Mouse (Mus musculus): ENCODE measurements at regions not wholly inside any gene's neighbourhood (a gene's known extent, or its start where the extent isn't known, plus 50 kb on each side); places are given as distances from the start of the nearest gene placed in this dataset.
A peak's percentile ranks its signal among the peaks of the same experiment; 100 is the strongest.

DNA sequence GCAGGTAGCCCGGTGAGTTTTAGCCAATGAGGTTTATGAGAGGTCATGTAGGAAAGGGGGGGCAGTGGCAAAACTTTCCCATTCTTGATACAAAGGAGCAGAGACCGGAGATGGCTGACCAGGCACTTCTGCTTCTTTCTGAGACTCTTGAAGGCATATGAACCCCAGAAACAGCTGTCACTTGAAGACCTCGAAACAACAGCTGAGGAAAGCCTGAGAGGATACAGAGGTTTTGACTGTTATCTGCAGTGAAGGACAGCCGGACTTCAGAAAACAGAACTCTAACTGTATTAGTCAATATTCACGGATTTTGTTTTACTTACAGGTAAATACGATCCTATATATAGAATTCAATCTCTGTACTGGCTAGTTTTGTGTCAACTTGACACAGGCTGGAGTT is 50.0 kb upstream of the Tiparp start:
- DNase-seq: no peak

DNA sequence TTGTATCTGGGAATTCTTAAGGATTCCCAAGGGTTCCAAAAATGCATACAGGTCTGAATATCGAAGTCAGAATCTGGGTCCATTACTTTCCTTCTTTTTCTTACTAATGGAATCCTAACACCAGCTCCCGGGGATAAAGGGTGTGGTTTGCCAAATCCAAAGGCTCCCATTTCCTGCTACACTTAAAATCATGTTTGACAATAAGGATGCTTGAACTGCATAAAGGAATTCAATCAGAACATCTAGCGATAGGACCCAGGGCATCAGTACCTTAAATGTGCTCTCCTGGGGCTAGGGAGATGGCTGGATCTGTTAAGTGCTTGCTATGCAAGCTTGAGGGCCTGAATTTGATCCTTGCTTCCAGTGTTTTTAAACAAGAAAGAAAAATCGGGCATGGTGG is 51.1 kb upstream of the Tiparp start:
- DNase-seq: no peak

GRCm38 (mm10) chr3:65476091-65476953 is 51.9 kb upstream of the Tiparp start:
- DNase-seq: no peak

GRCm38 (mm10) chr3:65474585-65474984 is 53.6 kb upstream of the Tiparp start:
- no peak for DNase-seq

- no peak for DNase-seq
These were observed 56.4 kb upstream of the Tiparp start for GRCm38 (mm10) chr3:65471796-65472195.

- no peak for DNase-seq
These were observed 59.0 kb upstream of the Tiparp start for GRCm38 (mm10) chr3:65469207-65469606.

- no peak for DNase-seq
These were observed 63.4 kb upstream of the Tiparp start for GRCm38 (mm10) chr3:65464769-65465168.

DNA sequence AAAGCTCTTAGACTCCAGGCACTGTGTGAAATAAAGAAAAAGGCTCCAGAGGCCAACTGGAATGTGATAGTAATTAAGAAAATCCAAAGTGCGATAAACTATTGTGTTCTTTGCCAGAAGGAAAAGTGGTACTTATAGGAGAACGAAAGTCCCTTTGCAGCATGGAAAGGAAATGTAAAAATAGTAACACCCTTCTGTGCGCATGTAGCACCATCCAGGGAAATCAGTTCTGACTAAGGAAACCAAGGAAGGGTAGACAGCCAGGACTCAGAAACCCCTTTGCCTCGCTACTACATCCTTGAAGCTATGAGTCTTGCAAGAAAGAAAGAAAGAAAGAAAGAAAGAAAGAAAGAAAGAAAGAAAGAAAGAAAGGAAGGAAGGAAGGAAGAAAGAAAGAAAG is 67.3 kb upstream of the Tiparp start:
- DNase-seq: no peak

DNA sequence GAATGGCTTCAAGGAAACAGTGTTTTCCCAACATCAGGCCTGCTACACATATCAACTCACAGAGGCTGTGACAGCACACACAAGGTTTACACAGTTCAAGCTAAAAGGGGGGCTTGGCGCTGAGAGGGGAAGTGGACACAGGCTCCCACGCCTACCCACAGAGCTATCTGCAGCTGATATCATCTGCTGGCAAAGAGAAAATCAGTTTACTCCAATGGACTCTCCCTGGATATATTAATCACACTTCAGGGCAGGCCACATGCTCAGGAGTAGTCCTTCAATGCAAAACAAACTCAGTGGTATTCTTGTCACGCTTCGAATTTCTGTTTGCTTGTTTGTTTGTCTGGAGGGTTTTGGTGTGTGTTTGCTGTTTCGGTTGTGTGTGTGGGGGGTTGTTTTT is 67.3 kb upstream of the Ssr3 start:
- DNase-seq: no peak

GRCm38 (mm10) chr3:65457931-65458330 is 65.5 kb upstream of the Ssr3 start:
- no peak for DNase-seq

DNA sequence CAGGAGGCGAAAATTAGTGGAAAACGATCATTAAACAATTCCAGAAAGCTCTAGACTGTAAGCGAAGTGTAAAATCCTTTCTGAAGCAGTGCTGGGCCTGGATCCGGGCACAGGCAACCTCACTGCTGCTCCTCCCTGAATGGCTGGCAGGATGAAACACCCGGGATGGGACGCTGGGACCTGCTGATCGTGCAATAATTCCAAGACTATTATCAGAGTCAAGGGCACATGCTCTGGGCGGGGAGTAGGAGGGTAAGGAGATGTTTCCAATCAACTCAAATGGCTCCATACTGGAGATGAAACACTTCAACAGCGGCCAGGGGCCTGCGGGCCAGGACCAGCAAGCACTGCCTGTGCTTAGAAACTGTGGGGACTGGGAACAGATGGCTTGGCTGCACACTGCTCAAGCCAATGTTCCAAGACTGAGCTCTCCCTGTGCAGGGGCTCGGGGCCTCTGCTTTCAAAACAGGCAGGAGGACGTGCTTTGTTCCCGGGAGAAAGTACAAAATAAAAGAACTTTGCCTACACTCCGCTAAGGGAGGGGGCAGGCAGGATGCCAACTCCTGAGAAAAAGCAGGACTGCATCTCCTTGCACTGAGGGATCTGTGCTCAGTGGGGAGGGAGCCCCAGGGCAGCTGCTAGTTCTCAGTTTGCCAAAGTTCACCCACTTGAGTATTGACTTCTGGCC is 63.3 kb upstream of the Ssr3 start:
- peak; percentile 67 for DNase-seq

DNA sequence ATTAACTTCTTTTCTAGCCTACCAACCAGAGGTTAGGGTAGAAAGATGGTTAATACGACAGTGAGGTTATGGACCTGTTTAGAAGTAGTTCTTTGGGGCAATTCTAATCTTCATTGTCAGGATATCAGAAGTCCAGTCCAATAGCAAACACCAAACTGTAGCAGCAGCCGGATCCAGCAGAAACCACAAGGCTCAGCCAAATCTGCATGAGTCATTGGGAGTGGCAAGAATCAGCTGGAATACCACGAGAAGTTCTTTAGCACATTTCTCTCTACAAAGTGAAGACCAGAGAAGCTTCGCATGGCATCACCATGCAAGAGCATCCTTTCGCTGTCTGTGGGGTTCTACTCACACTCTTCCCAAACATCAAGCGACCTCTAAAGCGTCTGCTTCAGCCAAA is 61.9 kb upstream of the Ssr3 start:
- no peak for DNase-seq

- no peak for DNase-seq
These were observed 56.8 kb upstream of the Ssr3 start for GRCm38 (mm10) chr3:65449176-65449575.

DNA sequence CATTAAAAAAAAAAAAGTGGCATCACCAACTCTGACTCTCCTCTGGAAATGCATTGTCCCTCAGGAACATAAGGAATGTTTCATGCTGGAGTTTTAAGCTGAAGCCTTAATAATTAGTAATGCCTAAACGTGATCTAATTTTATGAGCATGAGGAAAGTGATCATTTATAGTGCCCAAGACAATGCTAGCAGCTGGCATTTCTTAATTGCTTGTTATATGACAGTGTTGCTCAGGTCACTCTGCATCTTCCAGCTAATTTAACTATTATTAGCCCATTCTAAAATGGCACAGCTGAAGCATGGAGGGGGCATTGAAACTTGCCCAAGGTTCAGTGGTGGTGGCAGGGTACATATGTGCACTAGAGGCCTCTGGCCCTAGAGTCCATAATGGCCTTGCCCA is 51.3 kb upstream of the Ssr3 start:
- no peak for DNase-seq

GRCm38 (mm10) chr3:65442946-65443345 is 50.5 kb upstream of the Ssr3 start:
- DNase-seq: no peak

GRCm38 (mm10) chr3:65442269-65442668 is 49.8 kb upstream of the Ssr3 start:
- DNase-seq: peak; percentile 63

Data from lung, postnatal 14 days (tissue).